Mouse (Mus musculus) gastrocnemius, postnatal 25 days (tissue): ENCODE results near the gene Psmb6. TPM values are rescaled to one million over a fixed set of nuclear protein-coding genes. Genes with fewer than 3 reads are reported as not detected.

ENCODE experiments used
- DNase-seq: peaks from one replicate; pipeline ENCODE4 v3.0.0; 2022
- total RNA-seq, 2 experiments: library from RNA; stranded (reverse); gene quantifications; 1 replicate in 1 of 2; 2 replicates in 1 of 2; pipeline ENCODE4 v1.2.3; 2021

Gene Psmb6
- total RNA-seq, 2 experiments from 2014 or later, result 242 to 248 TPM

- DNase-seq, result no peak
Measured at GRCm38 (mm10) chr11:70571641-70572040, 46.5 kb downstream of the Psmb6 start.

DNA sequence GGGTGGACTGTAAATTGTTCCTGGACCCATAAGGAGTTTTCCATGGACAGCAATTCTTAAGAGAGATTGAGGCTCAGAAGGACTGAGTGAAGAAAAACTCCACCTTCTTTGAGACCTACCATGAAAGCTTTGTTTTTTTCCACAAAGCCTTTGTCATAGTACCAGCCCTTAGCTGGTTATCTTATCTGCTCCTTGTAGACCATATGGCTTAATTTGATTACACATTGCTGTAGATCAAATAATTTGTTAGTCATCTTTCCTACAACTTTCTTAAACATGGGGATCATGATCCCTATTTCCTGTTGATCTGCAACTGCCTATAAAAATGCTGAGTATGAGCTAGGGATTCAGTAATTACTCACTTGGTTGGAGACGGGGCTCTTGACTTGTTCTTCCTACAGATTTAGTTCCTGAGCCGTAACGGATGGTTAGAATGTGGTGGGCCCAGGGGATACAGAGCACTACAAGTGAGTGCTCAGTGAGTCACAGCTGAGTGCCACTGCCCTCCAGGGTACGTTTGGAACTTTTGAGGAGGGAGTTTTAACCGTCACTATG lies 47.3 kb downstream of the Psmb6 start:
- DNase-seq, result no peak

GRCm38 (mm10) chr11:70573872-70574271 lies 48.7 kb downstream of the Psmb6 start:
- no peak for DNase-seq

DNA sequence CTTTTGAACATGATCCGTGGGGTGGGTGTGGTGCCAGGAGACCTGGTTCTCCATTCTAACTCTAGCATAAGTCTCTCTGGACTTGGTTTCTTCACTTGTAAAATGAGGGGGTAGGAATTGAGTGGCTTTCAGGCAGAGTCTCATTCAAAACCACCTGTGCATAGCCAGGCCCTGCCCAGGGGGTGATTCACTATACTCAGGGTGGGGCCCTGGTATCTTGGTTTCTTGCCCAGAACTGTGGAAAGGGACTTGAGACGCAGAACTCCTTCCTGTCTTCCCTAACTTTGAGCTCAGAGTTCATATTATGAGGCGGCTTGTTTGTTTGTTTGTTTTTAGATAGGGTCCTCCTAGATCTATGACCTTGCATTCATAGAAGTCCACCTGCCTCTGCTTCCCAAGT lies 52.0 kb downstream of the Psmb6 start:
- DNase-seq, result no peak

Other genes starting within 250 kb of the Psmb6 start
- not detected for gene Alox12e, start 202.7 kb upstream of the Psmb6 start, total RNA-seq
- gene Alox15, start 173.3 kb upstream of the Psmb6 start, total RNA-seq, result under 1 TPM in 1 of 2 experiments, not detected in 1; 0.91 TPM
- gene Pelp1, start 115.3 kb upstream of the Psmb6 start, total RNA-seq, result 10 to 100 TPM; 15.5 to 18.5 TPM
- gene Arrb2, start 92.7 kb upstream of the Psmb6 start, total RNA-seq, result 1 to 10 TPM; 7.5 to 9.0 TPM
- 1 to 10 TPM; 5.6 to 6.2 TPM for gene Med11, start 73.4 kb upstream of the Psmb6 start, total RNA-seq
- under 1 TPM; 0.38 to 0.97 TPM for gene Zmynd15, start 65.9 kb upstream of the Psmb6 start, total RNA-seq
- gene Cxcl16, start 65.4 kb upstream of the Psmb6 start, total RNA-seq, result 1 to 10 TPM; 1.3 to 2.0 TPM
- gene Tm4sf5, start 20.1 kb upstream of the Psmb6 start, total RNA-seq, result not detected
- not detected for gene Vmo1, start 10.8 kb upstream of the Psmb6 start, total RNA-seq
- not detected for gene Gltpd2, start 6.2 kb upstream of the Psmb6 start, total RNA-seq
- not detected for gene Gm40193, start 7.6 kb downstream of the Psmb6 start, total RNA-seq
- 10 to 100 TPM; 17.4 to 17.7 TPM for gene Pld2, start 14.7 kb downstream of the Psmb6 start, total RNA-seq
- 10 to 100 TPM; 26.3 to 27.2 TPM for gene Mink1, start 37.5 kb downstream of the Psmb6 start, total RNA-seq
- gene 4930544D05Rik, start 90.5 kb downstream of the Psmb6 start, total RNA-seq, result not detected
- 10 to 100 TPM; 22.6 to 24.7 TPM for gene Chrne, start 93.8 kb downstream of the Psmb6 start, total RNA-seq
- not detected for gene Gp1ba, start 113.8 kb downstream of the Psmb6 start, total RNA-seq
- 10 to 100 TPM; 29.5 to 32.6 TPM for gene Rnf167, start 121.9 kb downstream of the Psmb6 start, total RNA-seq
- gene Slc25a11, start 122.1 kb downstream of the Psmb6 start, total RNA-seq, result 100 to 1,000 TPM; 307 to 310 TPM
- 100 to 1,000 TPM; 284 to 293 TPM for gene Pfn1, start 129.3 kb downstream of the Psmb6 start, total RNA-seq
- 1,000 to 10,000 TPM; 7,828 to 7,878 TPM for gene Eno3, start 131.8 kb downstream of the Psmb6 start, total RNA-seq
- 10 to 100 TPM; 81.6 to 82.3 TPM for gene Spag7, start 144.0 kb downstream of the Psmb6 start, total RNA-seq
- 10 to 100 TPM; 36.9 to 37.3 TPM for gene Camta2, start 162.7 kb downstream of the Psmb6 start, total RNA-seq
- 1 to 10 TPM; 5.6 to 9.0 TPM for gene Inca1, start 174.8 kb downstream of the Psmb6 start, total RNA-seq
- gene Kif1c, start 175.2 kb downstream of the Psmb6 start, total RNA-seq, result 100 to 1,000 TPM; 388 to 467 TPM
- 1 to 10 TPM; 8.8 to 9.6 TPM for gene Zfp3, start 238.8 kb downstream of the Psmb6 start, total RNA-seq